Mouse (Mus musculus): ENCODE data around the gene Hrh1. TPM values are rescaled to one million over a fixed set of nuclear protein-coding genes. Genes with fewer than 3 reads are reported as not detected.
"Not testable (repeated sequence)": the region's sequence is repeated elsewhere in the genome, so short reads cannot be mapped to it uniquely, and the experiment has no call there.

Gene Hrh1
- total RNA-seq, 2 experiments from 2014 or later = not detected

DNA sequence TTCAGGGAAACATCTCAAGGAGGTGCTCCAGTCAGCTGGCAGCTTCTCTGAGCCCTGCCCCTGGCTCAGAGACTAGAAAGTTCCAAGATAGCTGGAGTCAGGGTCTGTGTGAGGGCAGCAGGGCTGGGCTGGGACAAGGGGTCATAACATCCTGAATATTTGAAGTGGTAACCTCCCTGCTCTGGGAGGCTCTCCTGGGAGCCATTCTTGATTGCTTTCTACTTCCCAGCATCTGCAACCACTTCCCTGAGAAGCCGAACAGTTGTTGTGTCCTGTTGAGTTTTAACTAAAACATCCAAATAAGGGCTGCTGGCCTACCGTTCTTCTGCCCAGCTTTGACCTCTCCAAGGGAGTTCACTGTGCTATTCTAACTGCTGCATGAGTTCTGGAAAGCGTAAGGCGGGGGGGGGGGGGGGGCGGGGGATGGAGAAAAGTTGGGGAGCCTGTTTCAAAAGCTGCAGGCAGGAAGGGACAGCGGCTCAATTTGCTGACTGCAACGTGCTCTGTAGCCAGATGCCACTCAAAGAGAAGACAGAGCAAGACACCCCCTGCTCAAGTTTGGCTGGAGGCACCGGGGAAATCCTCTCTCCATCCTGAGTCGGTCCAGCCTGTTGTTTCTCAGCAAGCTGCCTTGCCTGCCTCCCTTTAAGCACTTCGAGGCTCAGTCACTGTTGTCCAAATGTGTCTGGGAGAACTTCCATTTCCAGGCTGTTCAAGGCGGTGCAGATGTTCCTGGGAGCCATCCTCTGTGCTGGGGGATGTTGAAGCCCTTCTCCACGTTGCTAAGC lies 58.7 kb downstream of the Hrh1 start:
- ATAC-seq (replicated peaks; ENCODE audit: low FRiP score, poor library complexity, severe bottlenecking) = no peak

DNA sequence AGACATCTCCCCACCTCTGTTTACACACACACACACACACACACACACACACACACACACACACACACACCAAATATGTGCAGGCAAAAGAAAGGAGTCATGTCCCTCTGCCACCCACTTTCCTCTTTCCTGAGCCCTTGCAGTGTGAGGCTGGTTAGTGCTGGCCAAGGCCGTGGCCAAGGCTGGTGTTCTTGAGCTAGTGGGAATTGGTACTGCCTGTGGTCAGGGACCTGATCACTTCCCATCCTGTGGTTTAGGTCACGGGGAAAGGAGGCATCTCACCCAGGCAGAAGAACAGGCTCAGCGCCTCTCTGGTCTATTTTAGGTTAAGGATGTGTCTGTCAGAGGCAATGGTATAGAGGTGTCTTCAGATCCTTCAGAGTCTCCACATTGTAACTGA lies 59.6 kb downstream of the Hrh1 start:
- ATAC-seq (replicated peaks; ENCODE audit: low FRiP score, poor library complexity, severe bottlenecking) = no peak

DNA sequence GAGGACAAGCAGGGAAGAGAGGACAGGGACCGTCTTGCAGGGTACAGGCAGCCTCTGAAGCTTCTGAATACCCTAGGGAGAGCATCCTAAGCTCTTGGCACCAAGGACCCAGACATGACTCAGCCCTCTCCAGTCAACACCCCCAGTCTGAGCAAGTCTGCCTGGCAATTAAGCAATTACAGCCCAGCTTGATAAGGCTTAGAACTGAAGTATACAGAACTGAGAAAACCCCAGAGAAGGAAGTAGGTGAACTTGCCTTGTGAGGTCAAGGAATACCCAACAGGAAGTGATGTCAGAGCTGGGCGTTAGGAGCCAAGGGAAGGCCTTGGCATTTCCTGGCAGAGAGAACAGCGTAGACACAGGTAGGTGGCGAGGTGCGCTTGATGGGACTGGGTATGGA lies 60.5 kb downstream of the Hrh1 start:
- no peak for ATAC-seq (replicated peaks; ENCODE audit: low FRiP score, poor library complexity, severe bottlenecking)

DNA sequence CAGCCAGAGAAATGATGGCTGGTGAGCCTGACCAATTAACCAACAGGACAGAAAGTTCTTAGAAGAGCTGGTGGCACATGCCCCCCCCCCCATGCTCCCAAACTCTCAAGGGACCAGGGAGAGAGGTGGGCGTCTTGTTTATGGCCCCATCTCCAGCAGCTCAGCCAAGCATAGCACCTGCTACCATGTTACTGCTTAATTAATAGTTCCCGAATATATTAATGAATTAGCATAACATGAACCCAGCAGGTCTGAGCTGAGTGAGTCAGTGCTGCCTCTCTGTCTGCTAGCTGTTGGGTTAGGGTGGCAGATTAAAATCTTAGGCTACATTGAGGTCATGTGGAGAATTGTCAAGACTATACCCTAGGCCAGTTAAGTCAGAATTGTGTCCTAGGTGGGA lies 62.2 kb downstream of the Hrh1 start:
- no peak for ATAC-seq (replicated peaks; ENCODE audit: low FRiP score, poor library complexity, severe bottlenecking)

DNA sequence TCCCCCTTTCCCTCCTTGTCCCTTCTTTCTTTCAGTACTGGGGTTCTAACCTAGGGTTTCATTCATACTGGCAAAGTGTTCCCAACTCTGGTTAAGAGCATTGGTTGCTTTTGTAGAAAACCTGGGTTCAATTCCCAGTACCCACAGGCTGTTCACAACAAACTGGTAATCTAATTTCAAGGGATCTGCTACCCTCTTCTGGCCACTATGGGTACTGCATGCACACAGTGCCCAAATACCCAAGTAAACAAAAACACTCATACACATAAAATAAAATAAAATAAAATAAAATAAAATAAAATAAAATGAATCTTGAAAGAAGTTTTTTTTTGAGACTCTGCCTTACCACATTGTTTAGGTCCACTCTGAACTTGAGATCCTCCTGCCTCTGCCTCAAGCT lies 63.8 kb downstream of the Hrh1 start:
- no peak for ATAC-seq (replicated peaks; ENCODE audit: low FRiP score, poor library complexity, severe bottlenecking)

DNA sequence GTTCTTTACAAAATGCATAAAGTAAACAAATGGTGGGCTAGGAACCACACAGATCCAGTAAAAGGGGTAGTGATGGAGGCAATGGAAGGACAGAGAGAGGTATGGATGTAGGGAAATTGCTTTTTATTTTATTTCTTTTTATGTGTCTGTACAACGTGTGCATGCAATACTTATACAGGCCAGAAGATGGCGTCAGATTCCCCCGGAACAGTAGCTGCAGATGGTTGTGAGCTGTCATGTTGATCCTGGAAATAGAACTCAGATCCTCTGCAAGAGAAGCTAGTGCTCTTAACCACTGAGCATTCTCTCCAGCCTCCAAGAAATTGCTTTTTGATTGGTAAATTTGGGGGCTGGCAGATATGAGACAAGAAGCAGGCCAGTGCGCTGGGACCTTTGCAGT lies 65.0 kb downstream of the Hrh1 start:
- ATAC-seq (replicated peaks; ENCODE audit: low FRiP score, poor library complexity, severe bottlenecking) = no peak

DNA sequence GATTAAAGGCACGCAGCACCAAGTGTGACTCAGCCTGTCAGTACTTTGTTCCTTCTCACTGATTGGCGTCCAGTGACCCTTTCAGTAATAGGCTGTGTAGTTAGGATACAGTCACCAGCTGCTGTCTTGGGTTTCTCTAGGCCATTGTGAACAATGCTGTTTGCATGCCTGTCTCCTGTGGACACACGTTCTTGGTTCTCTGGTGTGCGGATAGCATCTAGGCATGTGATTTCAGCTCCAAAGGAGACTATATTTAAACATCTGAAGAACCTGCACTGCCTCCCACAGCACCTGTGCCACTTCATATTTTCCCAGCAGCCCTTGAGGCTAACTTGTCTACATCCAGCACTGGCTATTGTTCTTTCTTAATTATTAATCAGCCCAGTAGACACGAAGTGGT lies 75.8 kb downstream of the Hrh1 start:
- ATAC-seq (replicated peaks; ENCODE audit: low FRiP score, poor library complexity, severe bottlenecking) = no peak

DNA sequence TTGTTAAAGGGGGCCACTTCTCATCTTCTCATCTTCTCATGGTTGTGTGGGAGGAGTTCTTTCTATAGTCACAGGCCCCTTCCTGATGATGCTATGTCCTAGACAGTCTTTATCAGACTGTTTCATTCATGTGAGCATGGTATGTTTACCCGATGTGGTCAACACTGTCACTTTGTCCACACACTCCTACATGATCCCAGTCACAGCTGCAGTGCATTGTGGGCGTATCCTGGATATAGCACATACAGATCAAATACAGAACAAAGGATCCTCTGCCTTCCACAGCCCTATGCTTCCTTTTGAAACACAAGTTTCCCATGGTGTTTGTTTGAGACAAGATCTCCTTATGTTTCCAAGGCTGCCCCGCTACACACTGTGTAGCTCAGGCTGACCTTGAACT lies 76.3 kb downstream of the Hrh1 start:
- no peak for ATAC-seq (replicated peaks; ENCODE audit: low FRiP score, poor library complexity, severe bottlenecking)

DNA sequence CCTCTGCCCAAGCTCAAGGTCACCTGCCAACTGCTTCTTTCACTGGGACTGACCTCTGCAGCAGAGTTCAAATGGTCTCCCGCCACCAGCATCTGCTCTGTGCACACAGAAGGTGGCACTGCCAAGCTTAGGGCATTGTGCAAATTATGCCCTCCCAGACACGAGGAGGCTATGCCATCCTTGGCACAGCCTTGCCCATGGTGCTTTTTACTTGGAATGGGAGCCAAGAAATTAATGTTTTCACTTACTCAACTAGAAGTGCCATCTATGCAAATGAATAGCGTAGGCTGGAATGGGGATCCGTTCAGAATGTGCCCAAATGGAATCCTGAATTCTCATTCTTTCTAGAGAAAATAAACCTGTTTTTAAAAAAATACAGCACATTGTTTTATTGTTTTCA lies 77.2 kb downstream of the Hrh1 start:
- ATAC-seq (replicated peaks; ENCODE audit: low FRiP score, poor library complexity, severe bottlenecking) = no peak

DNA sequence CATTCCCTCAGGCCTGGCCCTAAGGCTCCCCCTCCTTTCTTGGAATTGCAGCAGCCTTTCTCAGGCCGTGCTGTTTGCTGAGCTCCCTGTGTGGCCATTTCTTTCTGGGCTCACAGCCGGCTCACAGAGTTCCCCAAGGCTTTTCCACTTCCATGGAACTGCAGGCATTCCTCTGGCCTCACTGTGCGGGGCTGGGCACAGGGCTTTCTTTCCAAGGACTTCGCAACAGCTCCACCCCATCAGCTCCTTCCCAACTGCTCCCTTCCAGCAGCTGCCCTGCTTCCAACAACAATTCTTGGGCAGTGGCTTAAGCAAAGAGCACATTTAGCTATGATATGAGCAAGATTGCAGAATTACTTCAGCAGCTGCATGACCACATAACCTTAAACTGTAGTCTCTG lies 81.0 kb downstream of the Hrh1 start:
- no peak for ATAC-seq (replicated peaks; ENCODE audit: low FRiP score, poor library complexity, severe bottlenecking)

DNA sequence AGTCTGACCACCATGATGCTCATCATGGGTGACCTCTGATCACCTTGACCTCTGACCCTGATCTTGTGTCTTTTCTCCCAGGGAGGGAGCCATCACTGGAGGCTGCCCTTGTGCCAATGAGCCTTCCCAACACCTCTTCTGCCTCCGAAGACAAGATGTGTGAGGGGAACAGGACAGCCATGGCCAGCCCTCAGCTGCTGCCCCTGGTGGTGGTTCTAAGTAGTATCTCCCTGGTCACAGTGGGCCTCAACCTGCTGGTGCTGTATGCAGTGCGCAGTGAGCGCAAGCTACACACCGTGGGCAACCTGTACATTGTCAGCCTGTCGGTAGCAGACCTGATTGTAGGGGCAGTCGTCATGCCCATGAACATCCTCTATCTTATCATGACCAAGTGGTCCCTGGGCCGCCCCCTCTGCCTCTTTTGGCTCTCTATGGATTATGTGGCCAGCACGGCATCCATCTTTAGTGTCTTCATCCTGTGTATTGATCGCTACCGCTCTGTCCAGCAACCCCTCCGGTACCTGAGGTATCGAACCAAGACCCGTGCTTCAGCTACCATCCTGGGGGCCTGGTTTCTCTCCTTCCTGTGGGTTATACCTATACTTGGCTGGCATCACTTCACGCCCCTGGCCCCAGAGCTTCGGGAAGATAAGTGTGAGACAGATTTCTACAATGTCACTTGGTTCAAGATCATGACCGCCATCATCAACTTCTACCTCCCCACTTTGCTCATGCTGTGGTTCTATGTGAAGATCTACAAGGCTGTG lies 82.1 kb downstream of the Hrh1 start:
- ATAC-seq (replicated peaks; ENCODE audit: low FRiP score, poor library complexity, severe bottlenecking) = no peak

DNA sequence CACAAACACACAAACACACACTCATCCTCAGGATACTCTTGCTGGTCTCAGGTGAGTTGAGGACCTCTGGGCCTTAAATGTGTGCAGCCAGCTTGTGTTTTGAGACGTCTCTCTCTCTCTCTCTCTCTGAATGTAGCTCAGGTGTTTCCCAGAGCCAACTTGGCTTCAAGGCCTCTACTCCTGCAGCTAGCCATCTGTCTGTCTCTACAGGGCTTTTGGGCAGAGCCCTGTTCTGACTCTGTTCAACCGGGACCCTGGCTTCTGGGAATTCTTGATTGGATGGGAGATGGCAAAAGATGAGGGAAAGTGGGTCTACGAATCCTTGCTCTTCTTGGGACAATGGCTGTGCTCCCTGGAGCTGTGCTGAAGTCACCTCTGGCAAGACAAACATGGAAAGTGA lies 91.6 kb downstream of the Hrh1 start:
- ATAC-seq (replicated peaks; ENCODE audit: low FRiP score, poor library complexity, severe bottlenecking) = no peak

DNA sequence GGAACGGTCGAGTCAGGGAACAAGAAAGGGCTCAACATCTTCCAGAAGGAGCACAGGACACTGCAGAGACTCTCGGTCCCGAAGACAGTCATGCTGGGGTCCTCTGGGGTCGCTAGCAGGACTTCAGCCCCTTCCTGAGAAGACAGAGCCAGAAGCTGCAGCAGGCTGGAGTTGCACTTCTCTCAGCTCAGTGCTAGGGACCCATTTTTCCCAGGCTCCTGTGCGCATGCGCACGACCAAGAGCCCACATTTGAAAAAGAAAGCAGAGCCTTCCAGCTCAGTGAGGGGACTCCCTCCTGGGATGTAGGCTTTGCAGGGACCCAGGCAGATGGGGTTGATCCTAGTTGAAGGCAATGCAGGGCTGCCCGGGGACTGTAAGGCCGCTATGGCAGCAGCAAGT lies 94.9 kb downstream of the Hrh1 start:
- not testable (repeated sequence) for ATAC-seq (replicated peaks; ENCODE audit: low FRiP score, poor library complexity, severe bottlenecking)

DNA sequence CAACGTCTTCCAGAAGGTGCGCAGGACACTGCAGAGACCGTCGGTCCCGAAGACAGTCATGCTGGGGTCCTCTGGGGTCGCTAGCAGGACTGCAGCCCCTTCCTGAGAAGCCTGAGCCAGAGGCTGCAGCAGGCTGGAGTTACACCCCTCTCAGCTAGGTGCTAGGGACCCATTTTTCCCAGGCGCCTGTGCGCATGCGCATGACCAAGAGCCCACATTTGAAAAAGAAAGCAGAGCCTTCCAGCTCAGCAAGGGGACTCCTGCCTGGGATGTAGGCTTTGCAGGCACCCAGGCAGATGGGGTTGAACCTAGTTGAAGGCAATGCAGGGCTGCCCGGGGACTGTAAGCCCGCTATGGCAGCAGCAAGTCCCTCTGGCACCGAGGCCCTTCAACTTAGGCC lies 97.3 kb downstream of the Hrh1 start:
- not testable (repeated sequence) for ATAC-seq (replicated peaks; ENCODE audit: low FRiP score, poor library complexity, severe bottlenecking)

DNA sequence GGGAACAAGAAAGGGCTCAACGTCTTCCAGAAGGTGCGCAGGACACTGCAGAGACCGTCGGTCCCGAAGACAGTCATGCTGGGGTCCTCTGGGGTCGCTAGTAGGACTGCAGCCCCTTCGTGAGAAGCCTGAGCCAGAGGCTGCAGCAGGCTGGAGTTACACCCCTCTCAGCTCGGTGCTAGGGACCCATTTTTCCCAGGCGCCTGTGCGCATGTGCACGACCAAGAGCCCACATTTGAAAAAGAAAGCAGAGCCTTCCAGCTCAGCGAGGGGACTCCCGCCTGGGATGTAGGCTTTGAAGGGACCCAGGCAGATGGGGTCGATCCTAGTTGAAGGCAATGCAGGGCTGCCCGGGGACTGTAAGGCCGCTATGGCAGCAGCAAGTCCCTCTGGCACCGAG lies 116.3 kb downstream of the Hrh1 start:
- ATAC-seq (replicated peaks; ENCODE audit: low FRiP score, poor library complexity, severe bottlenecking) = not testable (repeated sequence)

DNA sequence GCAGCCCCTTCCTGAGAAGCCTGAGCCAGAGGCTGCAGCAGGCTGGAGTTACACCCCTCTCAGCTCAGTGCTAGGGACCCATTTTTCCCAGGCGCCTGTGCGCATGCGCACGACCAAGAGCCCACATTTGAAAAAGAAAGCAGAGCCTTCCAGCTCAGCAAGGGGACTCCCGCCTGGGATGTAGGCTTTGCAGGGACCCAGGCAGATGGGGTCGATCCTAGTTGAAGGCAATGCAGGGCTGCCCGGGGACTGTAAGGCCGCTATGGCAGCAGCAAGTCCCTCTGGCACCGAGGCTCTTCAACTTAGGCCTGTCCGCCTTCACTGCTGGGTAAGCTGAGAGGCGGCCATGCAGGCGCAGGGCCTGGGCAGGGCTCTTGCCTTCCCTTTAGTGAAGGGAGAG lies 131.0 kb downstream of the Hrh1 start:
- not testable (repeated sequence) for ATAC-seq (replicated peaks; ENCODE audit: low FRiP score, poor library complexity, severe bottlenecking)

Other genes starting within 250 kb of the Hrh1 start
- gene Slc6a1, start 115.3 kb upstream of the Hrh1 start, total RNA-seq (2015; ENCODE audit: low replicate concordance) = not detected in 2 replicates
- not detected in 2 replicates for gene Slc6a1, start 115.3 kb upstream of the Hrh1 start, total RNA-seq (2017; ENCODE audit: low replicate concordance)
- gene Atg7, start 245.2 kb downstream of the Hrh1 start, total RNA-seq (2015; ENCODE audit: low replicate concordance) = 11.1 and 36.5 TPM in 2 replicates
- gene Atg7, start 245.2 kb downstream of the Hrh1 start, total RNA-seq (2017; ENCODE audit: low replicate concordance) = 5.2 and 9.2 TPM in 2 replicates

All from erythroblast, adult 5-6 weeks (primary cell).